Mouse (Mus musculus) hindbrain, embryonic 11.5 days (tissue): Measurements from ENCODE around the gene Tspan6. TPM values are rescaled to one million over a fixed set of nuclear protein-coding genes. Genes with fewer than 3 reads are reported as not detected.

Source experiments
- ATAC-seq: fragments of 200-750 bp; cut with Nextera tagmentation; 2 replicates; pipeline ENCODE4 v1.8.0; 2017; ENCODE audit warnings: mild to moderate bottlenecking, moderate TSS enrichment, moderate library complexity; ENCODE audit not compliant: low FRiP score
- DNase-seq: peaks from one replicate; pipeline ENCODE4 v3.0.0-alpha.2; 2015; ENCODE audit warnings: low spot score
- H3K27ac ChIP-seq: fragments of 300-500 bp; sonication (generic); 2 replicates; pipeline ENCODE4 v1.5.1; 2014; ENCODE audit warnings: mild to moderate bottlenecking, low read depth, low read length
- H3K27me3 ChIP-seq: fragments of 300-500 bp; sonication (generic); 2 replicates; pipeline ENCODE4 v1.6.1; 2014; ENCODE audit warnings: mild to moderate bottlenecking, low read length, moderate library complexity, mixed read lengths; ENCODE audit not compliant: control insufficient read depth, insufficient read depth
- H3K36me3 ChIP-seq: fragments of 300-500 bp; sonication (generic); 2 replicates; pipeline ENCODE4 v1.6.1; 2014; ENCODE audit warnings: mild to moderate bottlenecking, low read length, moderate library complexity, mixed read lengths; ENCODE audit not compliant: control insufficient read depth, insufficient read depth
- H3K4me1 ChIP-seq: fragments of 300-500 bp; sonication (generic); replicated peaks from 2 replicates; pipeline ENCODE4 v1.6.1; 2014; ENCODE audit warnings: low read length, mixed read lengths; ENCODE audit not compliant: control insufficient read depth, insufficient read depth
- H3K4me2 ChIP-seq: fragments of 300-500 bp; sonication (generic); replicated peaks from 2 replicates; pipeline ENCODE4 v1.6.1; 2014; ENCODE audit warnings: mild to moderate bottlenecking, low read depth, low read length
- H3K4me3 ChIP-seq: fragments of 300-500 bp; sonication (generic); 2 replicates; pipeline ENCODE4 v1.5.1; 2014; ENCODE audit warnings: low read depth, low read length
- H3K9ac ChIP-seq: fragments of 300-500 bp; sonication (generic); 2 replicates; pipeline ENCODE4 v1.6.1; 2014; ENCODE audit warnings: low read depth, low read length
- H3K9me3 ChIP-seq: fragments of 300-500 bp; sonication (generic); 2 replicates; pipeline ENCODE4 v1.6.1; 2016; ENCODE audit warnings: low read length; ENCODE audit not compliant: control insufficient read depth
- WGBS: fragments of 180-500 bp; shearing (Covaris S2); extraction: QIAGEN DNeasy Blood & Tissue Kit; methylation state at CpG from one replicate; pipeline ENCODE4 v1.1.7; 2014; 5-methylcytosine and 5-hydroxymethylcytosine counted together
- polyA plus RNA-seq: library from polyadenylated mRNA; unstranded; fragments of >200 nt; fragmentation: Nextera tagmentation; extraction: Ambion mirVana; gene quantifications from 2 replicates; pipeline ENCODE4 v1.2.1, GENCODE M21; 2014

Tspan6 gene
- polyA plus RNA-seq, 1 experiment from 2014 or later: 218 TPM

DNA sequence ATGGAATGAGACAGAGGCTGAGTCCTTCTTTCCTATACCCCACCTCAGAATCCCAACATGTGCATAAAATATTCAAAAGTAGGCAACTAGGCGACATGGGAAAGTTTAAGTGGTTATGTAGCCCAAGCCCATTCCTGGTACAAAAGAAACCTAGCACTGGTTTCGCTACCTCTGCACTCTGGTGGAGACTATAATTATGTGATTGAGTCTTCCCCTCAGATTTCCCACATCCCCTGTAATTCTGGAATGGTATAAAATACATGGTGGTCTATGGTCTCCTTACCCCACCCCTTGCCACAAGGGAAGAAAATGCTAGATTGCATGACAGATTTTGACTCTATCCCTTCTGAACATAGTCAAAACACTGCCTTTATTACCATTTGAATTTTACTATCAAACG, 14.8 kb upstream of the Tspan6 start:
- ATAC-seq: no peak
- H3K4me3 ChIP-seq: no peak overlapping the region
- no peaks in the 10 kb centered on the region for H3K36me3 ChIP-seq
- H3K9ac ChIP-seq: no peak overlapping the region
- H3K4me2 ChIP-seq: no peak overlapping the region
- DNase-seq: no peak
- H3K4me1 ChIP-seq: no peaks in the 10 kb centered on the region
- H3K27ac ChIP-seq: no peak overlapping the region
- 87% methylated on average over 3 of the region's 3 CpGs for WGBS
- H3K27me3 ChIP-seq: peaks cover 2% of the 10 kb centered on the region; the same call in 1 of the 2 replicates
- no peaks in the 10 kb centered on the region for H3K9me3 ChIP-seq

- Histone ChIP-seq H3K27me3 (peaks cover 2% of the 10 kb centered on the region; the same call in 1 of the 2 replicates), H3K27ac (no peak overlapping the region), H3K4me3 (no peak overlapping the region), H3K9me3 (no peaks in the 10 kb centered on the region), H3K9ac (no peak overlapping the region), H3K4me2 (no peak overlapping the region), H3K4me1 (no peaks in the 10 kb centered on the region), H3K36me3 (no peaks in the 10 kb centered on the region)
- DNase-seq (no peak), ATAC-seq (no peak)
- 38% methylated on average over 10 of the region's 10 CpGs for WGBS
Measured at GRCm38 (mm10) chrX:133911397-133912103, 13.3 kb upstream of the Tspan6 start.

DNA sequence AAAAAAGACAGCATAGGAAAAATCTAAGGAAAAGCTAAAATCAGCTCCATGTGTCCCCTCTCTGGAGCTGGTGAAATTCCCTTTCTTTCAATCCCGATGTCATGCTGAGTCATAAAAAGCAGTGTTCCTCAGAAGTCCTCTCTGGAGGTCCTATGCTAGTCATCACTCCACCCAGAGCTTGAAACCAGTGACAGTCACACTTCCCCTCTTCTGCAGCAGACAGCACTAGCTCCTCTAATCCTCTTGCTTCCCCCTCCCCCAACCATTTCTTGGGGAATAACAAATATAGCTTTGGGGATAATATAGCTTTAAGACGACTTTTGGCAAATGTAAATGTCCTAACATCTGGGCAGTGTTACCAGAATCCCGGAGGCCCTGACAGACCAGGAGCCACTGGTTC, 10.0 kb upstream of the Tspan6 start, which contains the start of gene Srpx2:
Gene Srpx2 (plus strand): TSS at position 166 of the 400 bp plus-strand sequence.
- Histone ChIP-seq H3K4me2 (no peak within 1 kb of the TSS), H3K4me3 (no peak within 1 kb of the TSS), H3K9me3 (no peaks in the 10 kb centered on the region), H3K36me3 (no peaks in the 10 kb centered on the region), H3K9ac (no peak within 1 kb of the TSS), H3K27ac (no peak within 1 kb of the TSS), H3K27me3 (peaks cover 2% of the 10 kb centered on the region; the same call in 1 of the 2 replicates), H3K4me1 (no peaks in the 10 kb centered on the region)
- WGBS: 49% methylated on average over 3 of the region's 3 CpGs
- no peak for DNase-seq
- ATAC-seq: no peak

DNA sequence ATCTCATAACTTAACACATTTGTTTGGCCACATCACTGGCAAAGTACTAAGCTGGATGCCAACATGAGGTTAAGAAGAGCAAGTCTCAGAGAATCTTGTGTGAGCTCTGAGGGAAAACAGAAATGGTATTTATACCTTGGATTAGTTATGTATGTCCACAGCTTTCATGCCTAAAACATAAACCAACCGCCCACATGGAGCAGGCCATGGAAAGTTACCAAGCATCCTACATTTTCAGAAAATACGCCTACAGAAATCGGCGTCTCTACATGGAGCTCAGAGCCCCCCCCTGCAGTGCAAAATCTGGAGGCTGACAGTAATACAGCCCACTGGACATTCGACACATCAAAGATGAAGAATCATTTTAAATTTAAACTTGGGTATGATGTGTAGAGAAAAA, 10.1 kb downstream of the Tspan6 start:
- no peak for DNase-seq
- WGBS: 93% methylated on average over 5 of the region's 5 CpGs

DNA sequence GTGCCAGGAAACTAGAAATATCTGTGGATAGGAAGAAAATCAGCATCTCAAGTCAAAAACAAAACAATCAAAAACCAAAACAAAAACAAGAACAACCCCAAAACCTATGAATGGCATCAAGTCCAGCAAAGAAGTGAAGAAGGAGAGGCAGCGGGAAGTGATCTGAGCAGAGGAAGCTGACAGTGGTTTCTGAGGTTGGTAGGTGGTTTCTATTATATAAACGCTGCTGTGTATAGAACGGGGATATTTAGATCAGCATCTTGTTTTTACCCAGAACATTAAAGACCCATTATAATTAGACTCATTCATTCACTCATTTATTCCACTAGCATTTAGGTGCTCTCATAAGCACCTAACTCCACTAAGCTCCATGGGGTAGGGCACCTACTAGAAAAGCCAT, 10.9 kb downstream of the Tspan6 start:
- ATAC-seq (no peak), DNase-seq (no peak)
- H3K9ac ChIP-seq: no peak overlapping the region
- H3K36me3 ChIP-seq: no peaks in the 10 kb centered on the region
- no peak overlapping the region for H3K4me2 ChIP-seq
- WGBS: 96% methylated on average over 3 of the region's 3 CpGs
- H3K4me1 ChIP-seq: no peaks in the 10 kb centered on the region
- H3K27me3 ChIP-seq: no peaks in the 10 kb centered on the region
- no peaks in the 10 kb centered on the region for H3K9me3 ChIP-seq
- no peak overlapping the region for H3K4me3 ChIP-seq
- H3K27ac ChIP-seq: no peak overlapping the region

More for the DNA sequence above, 10.1 kb downstream of the Tspan6 start:
- Histone ChIP-seq H3K27me3 (no peaks in the 10 kb centered on the region), H3K4me2 (no peak overlapping the region), H3K9ac (no peak overlapping the region), H3K36me3 (no peaks in the 10 kb centered on the region), H3K4me3 (no peak overlapping the region), H3K4me1 (no peaks in the 10 kb centered on the region), H3K27ac (no peak overlapping the region), H3K9me3 (no peaks in the 10 kb centered on the region)
- ATAC-seq: no peak

DNA sequence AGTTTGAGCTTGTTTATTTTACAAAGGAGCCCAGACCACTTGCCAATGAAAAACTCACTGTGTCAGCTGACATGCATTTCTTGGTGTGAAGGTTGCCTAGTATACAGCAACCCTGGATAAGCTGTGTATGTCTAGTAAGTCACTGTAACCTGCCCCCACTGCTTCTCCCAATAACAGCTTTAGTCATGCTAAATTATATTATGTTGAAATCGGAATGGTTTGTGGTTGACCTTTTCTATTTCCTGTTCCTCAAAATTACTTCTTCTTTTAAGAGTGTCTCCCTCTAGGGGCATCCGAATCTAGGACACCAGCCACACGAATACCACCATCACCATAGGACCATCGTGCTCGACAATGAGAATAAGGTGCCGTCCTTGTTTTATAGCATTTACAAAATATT, 28.5 kb downstream of the Tspan6 start:
- no peak overlapping the region for H3K4me3 ChIP-seq
- H3K9ac ChIP-seq: no peak overlapping the region
- ATAC-seq: no peak
- WGBS: 88% methylated on average over 6 of the region's 6 CpGs
- no peak overlapping the region for H3K27ac ChIP-seq
- no peak for DNase-seq
- H3K36me3 ChIP-seq: no peaks in the 10 kb centered on the region
- no peaks in the 10 kb centered on the region for H3K9me3 ChIP-seq
- no peaks in the 10 kb centered on the region for H3K27me3 ChIP-seq
- no peaks in the 10 kb centered on the region for H3K4me1 ChIP-seq
- H3K4me2 ChIP-seq: no peak overlapping the region

DNA sequence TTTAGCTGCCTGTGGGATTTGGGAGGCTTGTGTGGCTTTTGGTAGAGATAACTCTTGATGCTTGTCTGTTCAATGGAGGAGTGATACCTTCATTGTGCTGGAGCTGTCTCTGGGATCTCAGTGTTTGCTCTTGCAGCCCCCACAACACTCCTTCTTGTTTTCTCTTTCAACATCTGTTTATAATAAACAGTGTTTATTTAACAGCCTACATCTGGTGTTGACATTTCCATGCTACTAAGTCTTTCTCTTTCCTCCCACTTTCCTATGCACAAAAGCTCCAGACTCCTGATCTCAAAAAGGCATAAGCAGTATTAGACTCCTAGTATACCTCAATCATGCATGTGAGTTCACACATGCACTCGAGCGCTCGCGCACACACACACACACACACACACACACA, 44.6 kb downstream of the Tspan6 start:
- H3K9me3 ChIP-seq: no peaks in the 10 kb centered on the region
- ATAC-seq (no peak), DNase-seq (no peak)
- no peak overlapping the region for H3K9ac ChIP-seq
- H3K36me3 ChIP-seq: no peaks in the 10 kb centered on the region
- H3K27me3 ChIP-seq: no peaks in the 10 kb centered on the region
- WGBS: 88% methylated on average over 4 of the region's 4 CpGs
- no peaks in the 10 kb centered on the region for H3K4me1 ChIP-seq
- no peak overlapping the region for H3K4me3 ChIP-seq
- no peak overlapping the region for H3K4me2 ChIP-seq
- no peak overlapping the region for H3K27ac ChIP-seq

DNA sequence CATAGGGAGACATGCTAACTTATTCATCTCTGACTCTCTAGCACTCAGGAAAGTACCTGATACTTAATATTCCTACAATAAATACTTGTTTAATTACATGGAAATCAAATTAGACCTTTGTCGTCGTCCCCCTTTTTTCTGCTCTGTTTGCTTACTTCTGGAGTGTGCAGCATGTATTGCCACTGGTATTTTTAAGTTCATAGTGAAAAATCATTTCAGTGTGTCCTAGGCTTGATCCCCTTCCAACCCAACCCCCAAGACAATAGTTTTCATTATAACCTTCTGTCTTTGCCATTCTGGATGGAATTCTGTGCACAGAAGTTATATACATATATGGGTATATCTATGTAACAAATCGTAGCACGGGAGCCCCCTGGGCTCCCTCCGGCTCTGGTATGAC, 47.5 kb downstream of the Tspan6 start, which contains the start of gene Tnmd:
Gene Tnmd (plus strand): TSS at position 301 of the 400 bp plus-strand sequence.
- DNase-seq: no peak

More for the DNA sequence above, 47.5 kb downstream of the Tspan6 start, which contains the start of gene Tnmd:
- Histone ChIP-seq H3K4me2 (no peak within 1 kb of the TSS), H3K27ac (no peak within 1 kb of the TSS), H3K4me3 (no peak within 1 kb of the TSS), H3K9ac (no peak within 1 kb of the TSS), H3K4me1 (no peaks in the 10 kb centered on the region), H3K9me3 (no peaks in the 10 kb centered on the region), H3K36me3 (no peaks in the 10 kb centered on the region), H3K27me3 (no peaks in the 10 kb centered on the region)
- ATAC-seq: no peak
- 82% methylated on average over 5 of the region's 5 CpGs for WGBS
